Mouse (Mus musculus): ENCODE data around the gene Sh2d7. TPM values are rescaled to one million over a fixed set of nuclear protein-coding genes. Genes with fewer than 3 reads are reported as not detected.

Gene Sh2d7
- polyA plus RNA-seq (2014; fragmentation: Nextera tagmentation; extraction: Ambion mirVana) = not detected in 2 replicates

DNA sequence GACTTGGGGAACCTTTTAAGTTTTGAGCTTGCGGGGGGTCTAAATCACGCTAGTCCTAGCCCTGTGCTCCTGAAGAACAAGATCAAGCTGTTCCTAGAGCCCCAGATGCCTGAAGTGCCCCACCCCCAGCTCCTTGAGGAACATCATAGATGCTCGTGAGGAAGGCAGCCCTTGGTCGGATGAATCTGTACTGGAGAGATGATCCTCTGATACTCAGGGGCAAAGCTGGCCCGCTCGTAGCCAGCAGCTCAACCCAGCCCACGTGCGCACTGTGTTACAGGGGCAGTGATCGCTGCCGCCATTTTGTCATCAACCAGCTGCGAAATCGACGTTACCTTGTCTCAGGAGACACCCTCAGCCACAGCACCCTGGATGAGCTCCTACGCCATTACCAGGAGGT is at the start of gene Sh2d7:
Sh2d7 (plus strand) TSS at position 301 of the 400 bp plus-strand sequence.
- WGBS = 90% methylated on average over 14 of the region's 14 CpGs
- Histone ChIP-seq H3K9ac (replicated peaks; ENCODE audit: low read depth, low read length) (no peak within 1 kb of the TSS), H3K4me1 (ENCODE audit: control insufficient read depth, insufficient read depth, low read length) (peaks cover 6% of the 10 kb centered on the region), H3K4me2 (ENCODE audit: low read depth, low read length) (no peak within 1 kb of the TSS), H3K27ac (ENCODE audit: low read depth, low read length) (no peak within 1 kb of the TSS), H3K9me3 (ENCODE audit: control insufficient read depth, low read length) (no peaks in the 10 kb centered on the region), H3K36me3 (ENCODE audit: control insufficient read depth, insufficient read depth, low read length) (no peaks in the 10 kb centered on the region), H3K27me3 (ENCODE audit: control insufficient read depth, insufficient read depth, low read length) (no peaks in the 10 kb centered on the region), H3K4me3 (ENCODE audit: low read depth, low read length) (no peak within 1 kb of the TSS)
- ATAC-seq (ENCODE audit: low read depth) = no peak

DNA sequence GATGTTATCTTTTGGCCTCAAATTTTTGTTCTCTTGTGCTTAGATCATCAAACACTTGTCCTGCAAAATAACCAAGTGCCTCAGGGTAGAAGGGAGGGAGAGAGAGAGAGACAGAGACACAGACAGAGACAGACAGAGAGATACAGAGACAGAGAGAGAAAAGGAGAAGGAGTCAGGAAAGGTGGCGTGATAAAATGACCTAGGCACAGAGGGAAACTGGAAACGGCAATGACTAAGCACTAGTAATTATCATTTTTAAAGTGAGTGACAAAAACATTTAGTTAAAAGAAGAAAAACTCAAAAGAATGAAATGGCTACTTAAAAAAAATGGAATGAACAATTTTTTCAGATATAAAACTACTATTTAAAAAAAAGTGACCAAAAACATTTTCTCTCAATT is 49.2 kb upstream of the Sh2d7 start:
- no peaks in the 10 kb centered on the region for H3K4me1 ChIP-seq (ENCODE audit: control insufficient read depth, insufficient read depth, low read length)
- H3K27ac ChIP-seq (ENCODE audit: low read depth, low read length) = no peak overlapping the region
- no peak overlapping the region for H3K9ac ChIP-seq (replicated peaks; ENCODE audit: low read depth, low read length)
- WGBS = 85% methylated on average over 2 of the region's 2 CpGs
- ATAC-seq (ENCODE audit: low read depth) = no peak
- H3K9me3 ChIP-seq (ENCODE audit: control insufficient read depth, low read length) = no peaks in the 10 kb centered on the region
- no peaks in the 10 kb centered on the region for H3K27me3 ChIP-seq (ENCODE audit: control insufficient read depth, insufficient read depth, low read length)
- H3K4me3 ChIP-seq (ENCODE audit: low read depth, low read length) = no peak overlapping the region
- H3K4me2 ChIP-seq (ENCODE audit: low read depth, low read length) = no peak overlapping the region
- no peaks in the 10 kb centered on the region for H3K36me3 ChIP-seq (ENCODE audit: control insufficient read depth, insufficient read depth, low read length)

DNA sequence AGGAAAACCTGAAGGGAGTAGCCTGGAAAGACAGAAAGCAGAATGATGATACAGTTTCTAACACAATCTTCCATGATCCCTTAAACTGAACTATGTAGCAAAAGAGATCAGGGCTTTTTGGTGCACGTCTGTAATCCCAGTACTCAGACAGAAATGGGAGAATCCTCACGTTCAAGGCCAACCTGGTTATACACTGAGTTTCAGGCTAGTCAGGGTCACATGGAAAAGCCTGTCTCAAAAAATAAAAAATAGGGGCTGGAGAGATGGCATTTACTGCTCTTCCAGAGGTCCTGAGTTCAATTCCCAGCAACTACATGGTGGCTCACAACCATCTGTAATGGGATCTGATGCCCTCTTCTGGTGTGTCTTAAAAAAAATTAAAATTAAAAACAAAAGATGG is 48.4 kb upstream of the Sh2d7 start:
- Histone ChIP-seq H3K36me3 (ENCODE audit: control insufficient read depth, insufficient read depth, low read length) (no peaks in the 10 kb centered on the region), H3K4me1 (ENCODE audit: control insufficient read depth, insufficient read depth, low read length) (no peaks in the 10 kb centered on the region), H3K27ac (ENCODE audit: low read depth, low read length) (no peak overlapping the region), H3K27me3 (ENCODE audit: control insufficient read depth, insufficient read depth, low read length) (no peaks in the 10 kb centered on the region), H3K4me3 (ENCODE audit: low read depth, low read length) (no peak overlapping the region), H3K4me2 (ENCODE audit: low read depth, low read length) (no peak overlapping the region), H3K9ac (replicated peaks; ENCODE audit: low read depth, low read length) (no peak overlapping the region), H3K9me3 (ENCODE audit: control insufficient read depth, low read length) (no peaks in the 10 kb centered on the region)
- ATAC-seq (ENCODE audit: low read depth) = no peak
- 95% methylated on average over 2 of the region's 2 CpGs for WGBS

DNA sequence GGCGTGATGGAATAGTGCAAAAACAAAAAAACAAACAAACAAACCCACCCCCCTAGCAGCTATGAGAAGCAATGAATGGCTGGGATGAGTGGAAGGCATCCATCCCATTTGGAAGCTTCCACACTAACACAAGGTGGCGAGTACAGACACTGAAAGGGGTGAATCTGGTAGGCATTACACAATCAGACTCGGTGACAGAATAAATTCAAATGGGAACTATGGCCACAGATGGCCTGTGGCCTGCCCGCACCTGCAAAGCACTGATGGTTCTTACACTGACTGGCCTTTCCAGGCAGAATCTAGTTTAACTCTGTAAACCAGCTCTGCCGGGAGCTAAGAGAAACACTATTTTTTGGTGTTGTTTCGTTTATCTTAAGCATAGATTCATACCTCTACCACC is 39.5 kb upstream of the Sh2d7 start:
- no peak overlapping the region for H3K4me3 ChIP-seq (ENCODE audit: low read depth, low read length)
- no peaks in the 10 kb centered on the region for H3K27me3 ChIP-seq (ENCODE audit: control insufficient read depth, insufficient read depth, low read length)
- H3K4me1 ChIP-seq (ENCODE audit: control insufficient read depth, insufficient read depth, low read length) = peaks cover 18% of the 10 kb centered on the region
- no peak overlapping the region for H3K9ac ChIP-seq (replicated peaks; ENCODE audit: low read depth, low read length)
- peak overlapping the region; percentile 62 for H3K4me2 ChIP-seq (ENCODE audit: low read depth, low read length)
- no peaks in the 10 kb centered on the region for H3K9me3 ChIP-seq (ENCODE audit: control insufficient read depth, low read length)
- ATAC-seq (ENCODE audit: low read depth) = no peak
- H3K27ac ChIP-seq (ENCODE audit: low read depth, low read length) = no peak overlapping the region
- WGBS = 86% methylated on average over 6 of the region's 6 CpGs
- H3K36me3 ChIP-seq (ENCODE audit: control insufficient read depth, insufficient read depth, low read length) = no peaks in the 10 kb centered on the region

DNA sequence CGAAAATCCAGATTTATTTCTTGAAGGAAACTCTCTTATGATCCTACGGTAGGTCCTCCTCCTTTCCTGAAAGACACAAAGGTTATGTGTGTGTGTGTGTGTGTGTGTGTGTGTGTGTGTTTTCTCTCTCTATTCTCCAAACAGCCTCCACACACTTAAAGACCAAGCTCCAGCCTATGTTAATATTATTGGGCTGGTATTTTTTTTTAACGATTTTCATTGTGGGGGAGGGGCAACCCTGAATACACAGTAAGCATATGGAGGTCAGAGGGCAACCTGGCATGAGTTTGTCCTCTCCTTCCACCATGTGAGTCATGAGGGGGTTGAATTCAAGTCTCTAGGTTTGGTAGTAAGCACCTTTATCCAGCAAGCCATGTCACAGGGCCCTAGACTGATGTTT is 39.0 kb upstream of the Sh2d7 start:
- Histone ChIP-seq H3K36me3 (ENCODE audit: control insufficient read depth, insufficient read depth, low read length) (no peaks in the 10 kb centered on the region), H3K4me2 (ENCODE audit: low read depth, low read length) (peak overlapping the region; percentile 62), H3K27ac (ENCODE audit: low read depth, low read length) (no peak overlapping the region), H3K9ac (replicated peaks; ENCODE audit: low read depth, low read length) (no peak overlapping the region), H3K4me3 (ENCODE audit: low read depth, low read length) (peak overlapping the region; percentile 81; the same call in 1 of the 2 replicates), H3K4me1 (ENCODE audit: control insufficient read depth, insufficient read depth, low read length) (peaks cover 18% of the 10 kb centered on the region), H3K27me3 (ENCODE audit: control insufficient read depth, insufficient read depth, low read length) (no peaks in the 10 kb centered on the region), H3K9me3 (ENCODE audit: control insufficient read depth, low read length) (no peaks in the 10 kb centered on the region)
- 72% methylated on average over 3 of the region's 3 CpGs for WGBS
- ATAC-seq (ENCODE audit: low read depth) = no peak

DNA sequence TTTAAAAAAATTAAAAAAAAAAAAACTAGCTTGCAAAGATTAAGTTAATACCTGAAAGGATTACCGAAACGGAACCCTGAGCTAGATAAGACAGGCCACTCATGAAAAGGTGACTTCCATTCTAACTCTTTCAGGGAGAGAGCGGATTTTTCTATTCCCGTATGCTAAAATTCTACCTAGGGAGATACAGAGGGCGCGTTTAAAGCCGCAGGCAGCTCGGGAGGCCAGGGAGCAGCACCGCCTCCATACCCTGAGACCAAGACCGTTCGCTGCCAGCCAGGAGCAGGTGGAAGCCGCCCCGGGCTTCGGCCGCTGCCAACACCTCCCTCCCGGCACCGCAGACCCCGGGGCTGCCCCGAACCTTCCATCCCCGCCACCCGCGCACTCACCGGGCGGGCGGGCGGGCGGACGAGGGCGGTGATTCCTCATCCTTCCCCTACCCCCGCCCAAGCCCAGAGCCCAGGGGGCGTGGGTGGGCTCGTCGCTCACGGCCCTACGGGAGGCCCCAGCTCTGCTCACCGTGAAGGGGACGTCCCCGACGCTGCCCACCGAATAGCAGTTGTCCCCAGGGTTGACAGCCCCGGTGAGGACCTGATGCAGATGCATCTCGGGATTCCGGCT is 37.8 kb upstream of the Sh2d7 start:
- H3K4me1 ChIP-seq (ENCODE audit: control insufficient read depth, insufficient read depth, low read length) = peaks cover 18% of the 10 kb centered on the region
- WGBS = under 1% methylated on average over 42 of the region's 43 CpGs
- peak overlapping the region; percentile 62 for H3K4me2 ChIP-seq (ENCODE audit: low read depth, low read length)
- H3K9ac ChIP-seq (replicated peaks; ENCODE audit: low read depth, low read length) = peak overlapping the region; percentile 93
- no peaks in the 10 kb centered on the region for H3K36me3 ChIP-seq (ENCODE audit: control insufficient read depth, insufficient read depth, low read length)
- ATAC-seq (ENCODE audit: low read depth) = peak; percentile 75; the same call in 1 of the 2 replicates
- peak overlapping the region; percentile 86 for H3K27ac ChIP-seq (ENCODE audit: low read depth, low read length)
- peak overlapping the region; percentile 81 for H3K4me3 ChIP-seq (ENCODE audit: low read depth, low read length)
- H3K9me3 ChIP-seq (ENCODE audit: control insufficient read depth, low read length) = no peaks in the 10 kb centered on the region
- H3K27me3 ChIP-seq (ENCODE audit: control insufficient read depth, insufficient read depth, low read length) = no peaks in the 10 kb centered on the region

DNA sequence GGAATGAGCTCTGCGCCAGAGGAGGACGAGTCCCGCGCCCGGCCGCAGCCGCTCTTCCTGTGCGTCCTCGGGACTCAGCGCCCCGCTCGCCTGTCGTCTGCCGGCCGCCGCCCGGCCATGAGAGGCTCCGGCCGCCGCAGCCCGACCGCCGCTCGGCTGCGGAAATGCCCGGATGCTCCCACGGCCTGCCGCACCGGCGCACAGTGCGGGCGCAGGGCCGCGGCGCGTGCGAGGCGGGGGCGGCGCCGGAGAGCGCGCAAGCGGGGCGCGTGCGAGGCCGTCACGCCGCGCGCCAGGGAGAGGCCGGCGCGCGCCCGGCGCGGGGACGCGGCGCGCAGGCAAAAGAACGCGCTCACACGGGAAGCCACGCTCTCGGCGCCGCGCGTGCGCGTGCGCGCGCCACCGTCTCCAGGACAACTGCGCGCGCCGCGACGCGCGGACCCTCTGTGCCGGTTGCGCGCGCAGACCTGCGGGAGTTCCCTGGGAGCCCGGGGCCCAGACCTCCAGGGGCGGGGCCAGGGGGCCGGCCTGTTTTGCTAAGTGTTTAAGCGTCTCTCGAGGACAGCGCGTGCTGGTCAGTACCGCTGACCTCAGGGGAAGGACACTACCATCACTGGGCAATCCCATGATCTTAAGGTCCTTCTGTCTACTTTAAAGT is 37.2 kb upstream of the Sh2d7 start, which contains the start of gene Dmxl2:
Dmxl2 (minus strand) TSS at position 174 of the 658 bp plus-strand sequence.
- Histone ChIP-seq H3K9me3 (ENCODE audit: control insufficient read depth, low read length) (no peaks in the 10 kb centered on the region), H3K4me1 (ENCODE audit: control insufficient read depth, insufficient read depth, low read length) (peaks cover 18% of the 10 kb centered on the region), H3K27me3 (ENCODE audit: control insufficient read depth, insufficient read depth, low read length) (no peaks in the 10 kb centered on the region), H3K36me3 (ENCODE audit: control insufficient read depth, insufficient read depth, low read length) (no peaks in the 10 kb centered on the region), H3K27ac (ENCODE audit: low read depth, low read length) (peak within 1 kb of the TSS; percentile 86), H3K9ac (replicated peaks; ENCODE audit: low read depth, low read length) (peak within 1 kb of the TSS; percentile 93), H3K4me3 (ENCODE audit: low read depth, low read length) (peak within 1 kb of the TSS; percentile 81), H3K4me2 (ENCODE audit: low read depth, low read length) (peak within 1 kb of the TSS; percentile 62)
- ATAC-seq (ENCODE audit: low read depth) = peak; percentile 96
- WGBS = under 1% methylated on average over 74 of the region's 99 CpGs

DNA sequence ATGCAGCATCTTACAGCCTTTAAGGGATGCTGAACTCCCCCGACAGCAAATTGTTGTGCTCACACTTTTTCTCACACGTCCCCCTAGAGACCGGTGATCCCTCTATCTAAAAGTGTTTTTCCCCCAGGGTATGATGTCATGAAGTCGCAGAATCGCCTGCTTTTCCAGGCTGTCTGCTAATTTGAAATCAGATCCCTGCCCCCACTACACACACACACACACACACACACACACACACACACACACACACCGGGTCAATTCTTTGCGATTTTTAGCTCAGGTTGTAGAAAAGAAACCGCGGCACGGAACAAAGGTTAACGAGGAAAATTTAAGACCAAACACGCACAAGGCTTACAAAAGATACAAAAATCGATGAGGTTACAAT is 36.7 kb upstream of the Sh2d7 start:
- ATAC-seq (ENCODE audit: low read depth) = no peak
- WGBS = 2% methylated on average over 13 of the region's 13 CpGs

DNA sequence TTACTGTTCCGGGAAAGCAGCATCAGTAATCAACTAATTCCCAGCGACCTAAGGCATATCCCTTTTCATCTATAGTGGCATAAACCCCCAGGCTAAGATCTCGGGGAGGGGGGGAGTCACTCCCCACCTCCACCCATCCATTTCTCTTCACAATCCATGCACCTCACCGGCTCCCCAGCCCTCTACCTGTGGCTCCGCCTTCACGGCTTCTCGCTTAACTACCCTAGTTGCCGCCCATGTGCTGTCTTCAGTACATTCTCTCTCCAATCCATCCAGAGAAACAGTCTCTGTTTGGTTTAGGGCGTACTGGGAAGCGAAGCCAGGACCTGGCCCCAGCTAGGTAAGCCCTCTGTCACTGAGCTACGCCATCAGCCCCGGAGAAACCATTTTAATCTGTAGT is 35.9 kb upstream of the Sh2d7 start:
- peaks cover 18% of the 10 kb centered on the region for H3K4me1 ChIP-seq (ENCODE audit: control insufficient read depth, insufficient read depth, low read length)
- no peaks in the 10 kb centered on the region for H3K9me3 ChIP-seq (ENCODE audit: control insufficient read depth, low read length)
- H3K4me3 ChIP-seq (ENCODE audit: low read depth, low read length) = peak overlapping the region; percentile 81; the same call in 1 of the 2 replicates
- no peak for ATAC-seq (ENCODE audit: low read depth)
- WGBS = 13% methylated on average over 12 of the region's 12 CpGs
- H3K27me3 ChIP-seq (ENCODE audit: control insufficient read depth, insufficient read depth, low read length) = no peaks in the 10 kb centered on the region
- H3K4me2 ChIP-seq (ENCODE audit: low read depth, low read length) = peak overlapping the region; percentile 62
- H3K9ac ChIP-seq (replicated peaks; ENCODE audit: low read depth, low read length) = no peak overlapping the region; the same call in 1 of the 2 replicates
- no peak overlapping the region for H3K27ac ChIP-seq (ENCODE audit: low read depth, low read length)
- H3K36me3 ChIP-seq (ENCODE audit: control insufficient read depth, insufficient read depth, low read length) = no peaks in the 10 kb centered on the region

More for the DNA sequence above, 36.7 kb upstream of the Sh2d7 start:
- no peak overlapping the region for H3K27ac ChIP-seq (ENCODE audit: low read depth, low read length)
- no peaks in the 10 kb centered on the region for H3K36me3 ChIP-seq (ENCODE audit: control insufficient read depth, insufficient read depth, low read length)
- H3K4me3 ChIP-seq (ENCODE audit: low read depth, low read length) = peak overlapping the region; percentile 81
- no peaks in the 10 kb centered on the region for H3K9me3 ChIP-seq (ENCODE audit: control insufficient read depth, low read length)
- H3K4me1 ChIP-seq (ENCODE audit: control insufficient read depth, insufficient read depth, low read length) = peaks cover 18% of the 10 kb centered on the region
- H3K9ac ChIP-seq (replicated peaks; ENCODE audit: low read depth, low read length) = peak overlapping the region; percentile 93
- H3K4me2 ChIP-seq (ENCODE audit: low read depth, low read length) = peak overlapping the region; percentile 62
- H3K27me3 ChIP-seq (ENCODE audit: control insufficient read depth, insufficient read depth, low read length) = no peaks in the 10 kb centered on the region
